8 mouse cellular contexts compared by ENCODE assay signal in genomic region chr19:36083262-36084225, GRCm38 (mm10). TPM values are rescaled to one million over a fixed set of nuclear protein-coding genes. Genes with fewer than 3 reads are reported as not detected.
DNase-seq lines count a peak whose midpoint lies in the region; ATAC-seq lines count a peak whose summit lies in the region.

Rpp30 (plus strand) TSS chr19:36083716.

- ATAC-seq in hematopoietic stem cell, adult 5-6 weeks (replicated peaks in 1 of 2; ENCODE audit: insufficient read depth in 1 of 2, low FRiP score in 2 of 2, low TSS enrichment in 1 of 2, low read depth in 1 of 2, poor library complexity in 2 of 2, severe bottlenecking in 2 of 2): peak; percentile 91 to 96
- peak; percentile 96 for ATAC-seq in lung, embryonic 16.5 days (ENCODE audit: low read depth)

- H3K36me3 ChIP-seq in lung, embryonic 16.5 days (ENCODE audit: control insufficient read depth, insufficient read depth, low read length): peaks cover 7% of the 10 kb centered on the region

- H3K27me3 ChIP-seq in lung, embryonic 16.5 days (ENCODE audit: control insufficient read depth, insufficient read depth, low read depth, low read length): no peaks in the 10 kb centered on the region

- no peaks in the 10 kb centered on the region for H3K9me3 ChIP-seq in lung, embryonic 16.5 days (ENCODE audit: control insufficient read depth, low read length)

- DNase-seq in MEL-GATA-1-ER (ENCODE audit: extremely low read depth, low read depth): peak; percentile 70
- peak; percentile 79 for DNase-seq in cerebellum, adult 8-10 months
- DNase-seq in forelimb bud, embryonic 11.5 days (ENCODE audit: low read depth, low spot score): peak; percentile 84
- DNase-seq in layer of hippocampus, adult 9-10 months (ENCODE audit: low spot score): peak; percentile 71
- DNase-seq in ovary, postnatal 10 days (ENCODE audit: low spot score): peak; percentile 50
- DNase-seq in thymus, postnatal 10 days (ENCODE audit: low spot score in 2 of 2): peak; percentile 67 to 81

- H3K9ac ChIP-seq in lung, embryonic 16.5 days (ENCODE audit: low read length): peak within 1 kb of the TSS; percentile 92

- peak within 1 kb of the TSS; percentile 62 for H3K27ac ChIP-seq in lung, embryonic 16.5 days (ENCODE audit: low read length)

- 2% methylated on average over 34 of the region's 34 CpGs for WGBS in lung, embryonic 16.5 days

- H3K4me1 ChIP-seq in lung, embryonic 16.5 days (replicated peaks; ENCODE audit: control insufficient read depth, insufficient read depth, low read length): peaks cover 7% of the 10 kb centered on the region

- peak within 1 kb of the TSS; percentile 96 for H3K4me3 ChIP-seq in lung, embryonic 16.5 days (ENCODE audit: low read length)

- H3K4me2 ChIP-seq in lung, embryonic 16.5 days (ENCODE audit: low read depth, low read length): peak within 1 kb of the TSS; percentile 87

RNA-seq across cellular contexts. Expression of gene Rpp30, which starts in this region (rescaled TPM):
- 34.1 and 49.3 TPM in 2 replicates for total RNA-seq in hematopoietic stem cell, adult 5-6 weeks (2017)
- polyA plus RNA-seq in lung, embryonic 16.5 days (2015; fragmentation: Nextera tagmentation; extraction: Ambion mirVana): 76.2 and 77.4 TPM in 2 replicates

Comparison
In these comparisons a context has a peak if more than half of its experiments do, and no peak if none do; other contexts are left out.
1. Peak in every context shown above with its lines: DNase-seq, ATAC-seq, H3K4me3 ChIP-seq and H3K27ac ChIP-seq.